Mouse (Mus musculus): ENCODE measurements around the gene Mrpl1. TPM values are rescaled to one million over a fixed set of nuclear protein-coding genes. Genes with fewer than 3 reads are reported as not detected.
A peak's percentile ranks its signal among the peaks of the same experiment; 100 is the strongest.

Gene Mrpl1
- polyA plus RNA-seq, 1 experiment from 2014 or later = 23.5 TPM

GRCm38 (mm10) chr5:96221298-96221697 lies 12.0 kb downstream of the Mrpl1 start:
- no peak overlapping the region for H3K9ac ChIP-seq (ENCODE audit: low read length)
- no peak overlapping the region for H3K4me3 ChIP-seq (ENCODE audit: low read length)
- H3K36me3 ChIP-seq (ENCODE audit: control insufficient read depth, insufficient read depth) = peaks cover 11% of the 10 kb centered on the region
- no peak overlapping the region for H3K4me2 ChIP-seq (ENCODE audit: low read depth, low read length)
- 0 out of 2 replicates have a peak, but pooled peaks have one; percentile 28 for ATAC-seq (replicated peaks; ENCODE audit: extremely low read depth, insufficient read depth, low FRiP score)
- no peaks in the 10 kb centered on the region for H3K27me3 ChIP-seq (ENCODE audit: control insufficient read depth, insufficient read depth, low read length)
- H3K9me3 ChIP-seq (replicated peaks; ENCODE audit: control insufficient read depth, low read length) = no peaks in the 10 kb centered on the region
- H3K27ac ChIP-seq (ENCODE audit: low read length) = no peak overlapping the region
- peaks cover 11% of the 10 kb centered on the region for H3K4me1 ChIP-seq (ENCODE audit: control insufficient read depth, insufficient read depth, low read length)
- WGBS = 74% methylated on average over 1 of the region's 1 CpGs

GRCm38 (mm10) chr5:96221812-96222585 lies 12.7 kb downstream of the Mrpl1 start:
- Histone ChIP-seq H3K4me1 (ENCODE audit: control insufficient read depth, insufficient read depth, low read length) (peaks cover 11% of the 10 kb centered on the region), H3K4me3 (ENCODE audit: low read length) (no peak overlapping the region), H3K27me3 (ENCODE audit: control insufficient read depth, insufficient read depth, low read length) (no peaks in the 10 kb centered on the region), H3K27ac (ENCODE audit: low read length) (no peak overlapping the region), H3K36me3 (ENCODE audit: control insufficient read depth, insufficient read depth) (peaks cover 13% of the 10 kb centered on the region), H3K9ac (ENCODE audit: low read length) (no peak overlapping the region), H3K4me2 (ENCODE audit: low read depth, low read length) (no peak overlapping the region), H3K9me3 (replicated peaks; ENCODE audit: control insufficient read depth, low read length) (no peaks in the 10 kb centered on the region)
- ATAC-seq (replicated peaks; ENCODE audit: extremely low read depth, insufficient read depth, low FRiP score) = peak; percentile 15; the same call in 1 of the 2 replicates
- WGBS = 35% methylated on average over 5 of the region's 5 CpGs

GRCm38 (mm10) chr5:96222964-96223363 lies 13.7 kb downstream of the Mrpl1 start:
- no peak for ATAC-seq (replicated peaks; ENCODE audit: extremely low read depth, insufficient read depth, low FRiP score)
- Histone ChIP-seq H3K27ac (ENCODE audit: low read length) (no peak overlapping the region), H3K36me3 (ENCODE audit: control insufficient read depth, insufficient read depth) (peaks cover 13% of the 10 kb centered on the region), H3K27me3 (ENCODE audit: control insufficient read depth, insufficient read depth, low read length) (no peaks in the 10 kb centered on the region), H3K9me3 (replicated peaks; ENCODE audit: control insufficient read depth, low read length) (no peaks in the 10 kb centered on the region), H3K4me2 (ENCODE audit: low read depth, low read length) (no peak overlapping the region), H3K4me1 (ENCODE audit: control insufficient read depth, insufficient read depth, low read length) (peaks cover 11% of the 10 kb centered on the region), H3K4me3 (ENCODE audit: low read length) (no peak overlapping the region), H3K9ac (ENCODE audit: low read length) (no peak overlapping the region)
- 94% methylated on average over 3 of the region's 3 CpGs for WGBS

GRCm38 (mm10) chr5:96226490-96226889 lies 17.2 kb downstream of the Mrpl1 start:
- H3K9ac ChIP-seq (ENCODE audit: low read length) = no peak overlapping the region
- peaks cover 10% of the 10 kb centered on the region for H3K4me1 ChIP-seq (ENCODE audit: control insufficient read depth, insufficient read depth, low read length)
- no peak for ATAC-seq (replicated peaks; ENCODE audit: extremely low read depth, insufficient read depth, low FRiP score)
- H3K27ac ChIP-seq (ENCODE audit: low read length) = no peak overlapping the region
- peaks cover 4% of the 10 kb centered on the region; the same call in 1 of the 2 replicates for H3K9me3 ChIP-seq (replicated peaks; ENCODE audit: control insufficient read depth, low read length)
- H3K27me3 ChIP-seq (ENCODE audit: control insufficient read depth, insufficient read depth, low read length) = no peaks in the 10 kb centered on the region
- H3K36me3 ChIP-seq (ENCODE audit: control insufficient read depth, insufficient read depth) = peaks cover 21% of the 10 kb centered on the region
- no peak overlapping the region for H3K4me2 ChIP-seq (ENCODE audit: low read depth, low read length)
- WGBS = 97% methylated on average over 8 of the region's 8 CpGs
- H3K4me3 ChIP-seq (ENCODE audit: low read length) = no peak overlapping the region

- no peak for ATAC-seq (replicated peaks; ENCODE audit: extremely low read depth, insufficient read depth, low FRiP score)
- Histone ChIP-seq H3K4me2 (ENCODE audit: low read depth, low read length) (no peak overlapping the region), H3K27me3 (ENCODE audit: control insufficient read depth, insufficient read depth, low read length) (no peaks in the 10 kb centered on the region), H3K9ac (ENCODE audit: low read length) (no peak overlapping the region), H3K9me3 (replicated peaks; ENCODE audit: control insufficient read depth, low read length) (peaks cover 4% of the 10 kb centered on the region; the same call in 1 of the 2 replicates), H3K4me3 (ENCODE audit: low read length) (no peak overlapping the region), H3K4me1 (ENCODE audit: control insufficient read depth, insufficient read depth, low read length) (no peaks in the 10 kb centered on the region), H3K27ac (ENCODE audit: low read length) (no peak overlapping the region), H3K36me3 (ENCODE audit: control insufficient read depth, insufficient read depth) (peaks cover 21% of the 10 kb centered on the region)
- 97% methylated on average over 2 of the region's 2 CpGs for WGBS
Observed at GRCm38 (mm10) chr5:96228967-96229366, 19.7 kb downstream of the Mrpl1 start.

GRCm38 (mm10) chr5:96238797-96239196 lies 29.5 kb downstream of the Mrpl1 start:
- Histone ChIP-seq H3K9ac (ENCODE audit: low read length) (no peak overlapping the region), H3K27me3 (ENCODE audit: control insufficient read depth, insufficient read depth, low read length) (no peaks in the 10 kb centered on the region), H3K9me3 (replicated peaks; ENCODE audit: control insufficient read depth, low read length) (no peaks in the 10 kb centered on the region), H3K27ac (ENCODE audit: low read length) (no peak overlapping the region), H3K4me1 (ENCODE audit: control insufficient read depth, insufficient read depth, low read length) (no peaks in the 10 kb centered on the region), H3K36me3 (ENCODE audit: control insufficient read depth, insufficient read depth) (peaks cover 18% of the 10 kb centered on the region), H3K4me2 (ENCODE audit: low read depth, low read length) (no peak overlapping the region), H3K4me3 (ENCODE audit: low read length) (no peak overlapping the region)
- ATAC-seq (replicated peaks; ENCODE audit: extremely low read depth, insufficient read depth, low FRiP score) = no peak
- WGBS = 90% methylated on average over 5 of the region's 5 CpGs

- Histone ChIP-seq H3K36me3 (ENCODE audit: control insufficient read depth, insufficient read depth) (peaks cover 18% of the 10 kb centered on the region), H3K9me3 (replicated peaks; ENCODE audit: control insufficient read depth, low read length) (no peaks in the 10 kb centered on the region), H3K4me1 (ENCODE audit: control insufficient read depth, insufficient read depth, low read length) (no peaks in the 10 kb centered on the region), H3K4me3 (ENCODE audit: low read length) (no peak overlapping the region), H3K4me2 (ENCODE audit: low read depth, low read length) (no peak overlapping the region), H3K9ac (ENCODE audit: low read length) (no peak overlapping the region), H3K27me3 (ENCODE audit: control insufficient read depth, insufficient read depth, low read length) (no peaks in the 10 kb centered on the region), H3K27ac (ENCODE audit: low read length) (no peak overlapping the region)
- ATAC-seq (replicated peaks; ENCODE audit: extremely low read depth, insufficient read depth, low FRiP score) = no peak
- WGBS = 69% methylated on average over 1 of the region's 1 CpGs
Observed at GRCm38 (mm10) chr5:96240856-96241255, 31.6 kb downstream of the Mrpl1 start.

- no peaks in the 10 kb centered on the region for H3K27me3 ChIP-seq (ENCODE audit: control insufficient read depth, insufficient read depth, low read length)
- H3K4me3 ChIP-seq (ENCODE audit: low read length) = no peak overlapping the region
- peaks cover 13% of the 10 kb centered on the region for H3K36me3 ChIP-seq (ENCODE audit: control insufficient read depth, insufficient read depth)
- H3K4me1 ChIP-seq (ENCODE audit: control insufficient read depth, insufficient read depth, low read length) = no peaks in the 10 kb centered on the region
- H3K9ac ChIP-seq (ENCODE audit: low read length) = no peak overlapping the region
- no peaks in the 10 kb centered on the region for H3K9me3 ChIP-seq (replicated peaks; ENCODE audit: control insufficient read depth, low read length)
- no peak overlapping the region for H3K4me2 ChIP-seq (ENCODE audit: low read depth, low read length)
- no peak overlapping the region for H3K27ac ChIP-seq (ENCODE audit: low read length)
- ATAC-seq (replicated peaks; ENCODE audit: extremely low read depth, insufficient read depth, low FRiP score) = no peak
- 86% methylated on average over 1 of the region's 1 CpGs for WGBS
Observed at GRCm38 (mm10) chr5:96244511-96244910, 35.2 kb downstream of the Mrpl1 start.

GRCm38 (mm10) chr5:96253995-96254394 lies 44.7 kb downstream of the Mrpl1 start:
- Histone ChIP-seq H3K36me3 (ENCODE audit: control insufficient read depth, insufficient read depth) (no peaks in the 10 kb centered on the region), H3K9me3 (replicated peaks; ENCODE audit: control insufficient read depth, low read length) (no peaks in the 10 kb centered on the region), H3K4me1 (ENCODE audit: control insufficient read depth, insufficient read depth, low read length) (no peaks in the 10 kb centered on the region), H3K9ac (ENCODE audit: low read length) (no peak overlapping the region), H3K27me3 (ENCODE audit: control insufficient read depth, insufficient read depth, low read length) (no peaks in the 10 kb centered on the region), H3K4me2 (ENCODE audit: low read depth, low read length) (no peak overlapping the region), H3K4me3 (ENCODE audit: low read length) (no peak overlapping the region), H3K27ac (ENCODE audit: low read length) (no peak overlapping the region)
- 75% methylated on average over 2 of the region's 2 CpGs for WGBS
- no peak for ATAC-seq (replicated peaks; ENCODE audit: extremely low read depth, insufficient read depth, low FRiP score)

Measured in heart, embryonic 16.5 days (tissue).